Mouse (Mus musculus) C2C12 (cell line): Measurements from ENCODE around the gene Fry.

Experiments
- CEBPB ChIP-seq: IDR thresholded peaks from one replicate; pipeline ENCODE4 v1.6.1; 2011; ENCODE audit warnings: low read depth, mild to moderate bottlenecking, control low read depth, moderate library complexity
- CTCF ChIP-seq: IDR thresholded peaks from one replicate; pipeline ENCODE4 v1.5.1; 2011; ENCODE audit not compliant: control insufficient read depth, insufficient read depth, insufficient read length
- MAX ChIP-seq: IDR thresholded peaks from one replicate; pipeline ENCODE4 v1.6.1; 2011; ENCODE audit warnings: mild to moderate bottlenecking, control low read depth
- MYOD1 ChIP-seq: IDR thresholded peaks from one replicate; pipeline ENCODE4 v1.6.1; 2011; ENCODE audit warnings: low read depth; ENCODE audit not compliant: control insufficient read depth, insufficient read length

DNA sequence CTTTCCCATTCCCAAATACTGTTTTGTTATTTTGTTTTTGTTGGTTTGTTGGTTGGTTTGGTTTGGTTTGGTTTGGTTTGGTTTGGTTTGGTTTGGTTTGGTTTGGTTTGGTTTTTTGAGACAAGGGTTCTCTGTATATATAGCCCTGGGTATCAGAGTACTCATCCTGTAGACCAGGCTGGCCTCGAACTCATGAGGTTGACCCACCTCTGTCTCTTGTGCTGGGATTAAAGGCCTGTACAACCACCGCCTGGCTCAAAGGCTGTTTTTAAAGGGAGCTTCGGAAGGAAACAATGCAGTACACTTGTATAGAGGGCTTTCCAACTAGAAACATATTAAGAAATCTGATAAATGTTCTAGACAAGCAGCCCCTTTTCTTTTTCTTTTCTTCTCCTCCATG, 46.2 kb downstream of the Fry start:
- no peak for TF ChIP-seq MAX
- no peak for TF ChIP-seq CTCF
- no peak for TF ChIP-seq CEBPB
- no peak for TF ChIP-seq MYOD1
